Mouse (Mus musculus) E14TG2a.4 (cell line): ENCODE results near the gene Agap3.
A peak's percentile ranks its signal among the peaks of the same experiment; 100 is the strongest.

Experiments used
- H3K27me3 ChIP-seq: 2 replicates; pipeline ENCODE4 v1.6.1; 2014; ENCODE audit warnings: low read length, control low read depth; ENCODE audit not compliant: insufficient read depth
- H3K36me3 ChIP-seq: 2 replicates; pipeline ENCODE4 v1.6.1; 2014; ENCODE audit warnings: low read length, control low read depth; ENCODE audit not compliant: insufficient read depth
- H3K4me1 ChIP-seq: replicated peaks from 2 replicates; pipeline ENCODE4 v1.6.1; 2014; ENCODE audit warnings: low read depth, low read length, control low read depth
- H3K4me3 ChIP-seq: replicated peaks from 2 replicates; pipeline ENCODE4 v1.5.1; 2014; ENCODE audit warnings: mild to moderate bottlenecking, low read length
- H3K9me3 ChIP-seq: 2 replicates; pipeline ENCODE4 v1.6.1; 2014; ENCODE audit warnings: low read length, control low read depth
- CTCF ChIP-seq: conservative IDR thresholded peaks from 2 replicates; pipeline ENCODE4 v1.5.1; 2014; ENCODE audit warnings: low read length
- NANOG ChIP-seq: IDR thresholded peaks from 2 replicates; pipeline ENCODE4 v1.6.1; 2014; ENCODE audit warnings: borderline replicate concordance, low read length, mixed read lengths
- POU5F1 ChIP-seq: IDR thresholded peaks from 2 replicates; pipeline ENCODE4 v1.6.1; 2014; ENCODE audit warnings: low read length, borderline replicate concordance

Gene Agap3

DNA sequence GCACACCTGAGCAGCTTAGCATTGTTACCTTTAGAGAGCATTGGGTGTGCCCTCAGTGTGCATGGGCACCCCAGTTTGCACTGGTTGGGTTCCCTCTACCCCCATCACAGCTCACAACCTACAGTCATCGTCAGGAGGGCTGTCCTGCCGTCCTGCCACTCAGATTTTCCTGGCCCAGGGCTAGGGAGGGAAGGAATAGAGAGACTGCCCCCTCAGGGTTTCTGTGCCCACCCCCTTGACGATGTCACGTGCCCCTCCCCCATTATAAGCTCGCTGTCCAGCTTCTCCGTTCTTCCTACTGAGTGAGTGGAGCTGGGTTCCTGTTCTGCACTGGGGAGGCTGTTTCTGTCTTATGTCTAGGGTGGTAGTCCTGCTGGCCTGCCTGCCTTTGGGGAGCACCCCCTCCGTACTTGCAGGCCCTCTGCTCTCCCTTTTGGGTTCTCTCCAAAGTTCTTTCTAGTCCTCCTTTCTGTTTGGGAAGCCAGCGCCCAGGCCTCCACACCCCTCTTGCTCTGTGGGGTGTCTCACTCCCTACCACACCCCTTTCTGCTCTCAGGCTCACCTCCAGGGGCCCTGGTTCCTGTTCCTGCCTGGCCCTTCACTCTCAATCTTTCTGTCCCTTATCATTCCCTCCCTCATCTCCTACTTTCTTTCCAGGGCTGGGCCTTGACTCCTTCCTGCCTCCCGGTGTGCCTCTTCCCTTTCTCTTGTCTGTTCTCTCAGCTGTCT lies 25.3 kb upstream of the Agap3 start:
- peaks cover 38% of the 10 kb centered on the region for H3K27me3 ChIP-seq
- TF ChIP-seq NANOG (no peak), POU5F1 (no peak), CTCF (no peak)
- peaks cover 63% of the 10 kb centered on the region for H3K4me1 ChIP-seq
- H3K4me3 ChIP-seq: peak overlapping the region; percentile 81
- peaks cover 7% of the 10 kb centered on the region for H3K9me3 ChIP-seq
- peaks cover 26% of the 10 kb centered on the region for H3K36me3 ChIP-seq

DNA sequence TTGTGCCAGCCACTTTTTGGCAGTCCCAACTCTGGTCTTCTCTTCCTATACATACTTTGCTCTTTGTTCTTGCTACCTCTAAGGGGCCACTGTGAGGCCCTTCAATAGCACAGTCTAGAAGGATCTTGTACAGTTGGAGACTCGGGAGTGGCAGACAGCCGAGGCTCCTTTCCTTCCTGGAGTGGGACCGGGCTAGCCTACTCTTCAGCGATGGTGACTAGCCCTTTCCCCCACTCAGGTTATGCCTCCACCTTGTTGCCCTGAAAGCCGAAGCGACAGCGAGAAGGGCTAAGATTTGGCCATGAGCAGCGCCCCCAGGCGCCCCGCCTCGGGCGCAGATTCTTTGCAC lies 24.7 kb upstream of the Agap3 start:
- peaks cover 38% of the 10 kb centered on the region for H3K27me3 ChIP-seq
- peaks cover 7% of the 10 kb centered on the region for H3K9me3 ChIP-seq
- peaks cover 28% of the 10 kb centered on the region for H3K36me3 ChIP-seq
- H3K4me3 ChIP-seq: peak overlapping the region; percentile 81
- peaks cover 63% of the 10 kb centered on the region for H3K4me1 ChIP-seq
- no peak for TF ChIP-seq CTCF
- no peak for TF ChIP-seq POU5F1
- TF ChIP-seq NANOG: no peak

GRCm38 (mm10) chr5:24427981-24428402 lies 24.0 kb upstream of the Agap3 start:
- peak overlapping the region; percentile 66 for H3K4me3 ChIP-seq
- peaks cover 7% of the 10 kb centered on the region for H3K9me3 ChIP-seq
- H3K4me1 ChIP-seq: peaks cover 64% of the 10 kb centered on the region
- H3K36me3 ChIP-seq: peaks cover 35% of the 10 kb centered on the region
- H3K27me3 ChIP-seq: peaks cover 38% of the 10 kb centered on the region
- TF ChIP-seq POU5F1 (no peak), NANOG (no peak), CTCF (no peak)

GRCm38 (mm10) chr5:24428596-24428995 lies 23.4 kb upstream of the Agap3 start:
- Histone ChIP-seq H3K4me3 (peak overlapping the region; percentile 66), H3K27me3 (peaks cover 38% of the 10 kb centered on the region), H3K36me3 (peaks cover 38% of the 10 kb centered on the region), H3K9me3 (peaks cover 7% of the 10 kb centered on the region), H3K4me1 (peaks cover 65% of the 10 kb centered on the region)
- TF ChIP-seq NANOG: no peak
- no peak for TF ChIP-seq CTCF
- no peak for TF ChIP-seq POU5F1

DNA sequence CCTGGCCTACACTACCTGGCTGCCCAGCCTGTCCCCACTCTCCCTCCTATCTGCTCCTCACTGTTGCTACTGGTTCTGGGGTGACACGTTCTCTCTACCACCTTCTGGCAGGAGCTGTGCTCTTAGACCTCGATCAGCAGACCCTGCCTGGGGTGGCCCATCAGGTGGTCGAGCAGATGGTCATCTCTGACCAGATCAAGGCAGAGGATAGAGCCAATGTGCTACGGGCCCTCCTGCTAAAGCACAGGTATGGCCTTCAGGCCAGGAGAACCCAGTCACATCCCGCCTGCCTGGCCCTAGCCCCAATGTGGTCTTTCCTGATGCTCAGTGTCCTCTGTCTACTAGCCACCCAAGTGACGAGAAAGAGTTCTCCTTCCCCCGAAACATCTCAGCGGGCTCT lies 18.0 kb upstream of the Agap3 start:
- Histone ChIP-seq H3K9me3 (no peaks in the 10 kb centered on the region), H3K27me3 (peaks cover 3% of the 10 kb centered on the region; the same call in 1 of the 2 replicates), H3K4me1 (peaks cover 43% of the 10 kb centered on the region), H3K4me3 (peak overlapping the region; percentile 70), H3K36me3 (peaks cover 43% of the 10 kb centered on the region)
- TF ChIP-seq CTCF (no peak), POU5F1 (no peak), NANOG (no peak)

- Histone ChIP-seq H3K4me3 (no peak overlapping the region), H3K4me1 (peaks cover 60% of the 10 kb centered on the region), H3K36me3 (peaks cover 56% of the 10 kb centered on the region), H3K9me3 (no peaks in the 10 kb centered on the region), H3K27me3 (no peaks in the 10 kb centered on the region)
- TF ChIP-seq POU5F1: no peak
- TF ChIP-seq CTCF: no peak
- TF ChIP-seq NANOG: no peak
Measured at GRCm38 (mm10) chr5:24441187-24441586, 10.8 kb upstream of the Agap3 start.

- Histone ChIP-seq H3K4me3 (no peak overlapping the region), H3K36me3 (peaks cover 56% of the 10 kb centered on the region), H3K9me3 (no peaks in the 10 kb centered on the region), H3K4me1 (peaks cover 66% of the 10 kb centered on the region), H3K27me3 (no peaks in the 10 kb centered on the region)
- no peak for TF ChIP-seq NANOG
- TF ChIP-seq POU5F1: no peak
- no peak for TF ChIP-seq CTCF
Measured at GRCm38 (mm10) chr5:24442029-24442428, 9.9 kb upstream of the Agap3 start.

DNA sequence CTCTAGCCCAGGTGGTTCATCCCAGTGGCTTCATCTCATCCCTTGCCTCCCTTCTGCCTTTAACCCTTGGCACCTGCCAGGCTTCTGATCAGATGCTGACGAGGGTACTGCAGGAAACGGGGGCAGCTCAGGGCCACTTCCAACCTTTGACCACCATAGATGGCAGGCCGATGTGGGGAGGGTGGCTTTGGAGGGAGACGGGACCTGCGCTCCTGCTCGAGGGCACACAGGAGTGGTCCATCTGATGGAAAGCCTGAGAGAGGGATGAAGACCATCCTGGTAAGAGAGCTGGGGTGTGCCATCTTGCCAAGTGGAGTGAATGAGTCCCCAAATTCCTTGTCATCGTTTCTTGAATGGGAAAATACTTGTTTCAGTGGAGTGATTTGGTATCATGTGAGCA lies 8.8 kb upstream of the Agap3 start:
- H3K9me3 ChIP-seq: no peaks in the 10 kb centered on the region

DNA sequence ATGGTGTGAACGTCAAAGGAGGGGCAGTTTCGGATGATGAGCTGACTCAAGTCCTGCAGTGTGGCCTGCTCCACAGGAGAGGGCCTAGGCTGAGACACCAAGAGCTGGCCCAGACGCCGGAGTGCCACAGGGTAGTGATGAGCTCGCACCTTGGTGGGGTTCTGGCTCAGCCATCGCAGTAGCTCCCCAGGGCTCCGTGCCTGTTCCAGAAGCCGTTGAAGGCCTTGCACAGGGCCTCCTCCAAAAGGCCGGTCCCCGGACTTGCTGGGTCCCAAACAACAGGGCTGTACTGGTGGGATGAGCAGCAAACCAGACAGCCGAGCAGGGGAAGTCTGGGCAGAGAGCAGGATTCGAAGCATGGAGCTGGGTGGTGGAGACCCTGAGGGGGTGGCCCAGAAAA lies 8.1 kb upstream of the Agap3 start:
- Histone ChIP-seq H3K4me3 (peak overlapping the region; percentile 98), H3K27me3 (peaks cover 6% of the 10 kb centered on the region; the same call in 1 of the 2 replicates), H3K36me3 (peaks cover 51% of the 10 kb centered on the region), H3K4me1 (peaks cover 78% of the 10 kb centered on the region), H3K9me3 (no peaks in the 10 kb centered on the region)
- no peak for TF ChIP-seq POU5F1
- no peak for TF ChIP-seq CTCF
- TF ChIP-seq NANOG: no peak

More for the DNA sequence above, 8.8 kb upstream of the Agap3 start:
- H3K4me1 ChIP-seq: peaks cover 76% of the 10 kb centered on the region
- H3K36me3 ChIP-seq: peaks cover 56% of the 10 kb centered on the region
- no peaks in the 10 kb centered on the region for H3K27me3 ChIP-seq
- no peak for TF ChIP-seq NANOG
- no peak for TF ChIP-seq POU5F1
- no peak for TF ChIP-seq CTCF
- H3K4me3 ChIP-seq: 0 out of 2 replicates have a peak overlapping the region, but pooled peaks have one; percentile 98
